Mouse (Mus musculus): ENCODE measurements around the gene Nudcd2.
A peak's percentile ranks its signal among the peaks of the same experiment; 100 is the strongest.

Nudcd2 gene

GRCm38 (mm10) chr11:40755109-40755627 is 21.7 kb downstream of the Nudcd2 start, which contains the start of gene Ccng1:
Gene Ccng1 (minus strand): TSS chr11:40755311.
- DNase-seq (ENCODE audit: low spot score in 2 of 2): peak; percentile 87 to 96

GRCm38 (mm10) chr11:40755968-40756367 is 22.5 kb downstream of the Nudcd2 start:
- DNase-seq (ENCODE audit: low spot score in 2 of 2): no peak

- no peak for DNase-seq (ENCODE audit: low spot score in 2 of 2)
These were observed 26.4 kb downstream of the Nudcd2 start for GRCm38 (mm10) chr11:40759896-40760295.

GRCm38 (mm10) chr11:40763395-40763794 is 29.9 kb downstream of the Nudcd2 start:
- no peak for DNase-seq (ENCODE audit: low spot score in 2 of 2)

GRCm38 (mm10) chr11:40764690-40765089 is 31.2 kb downstream of the Nudcd2 start:
- DNase-seq (ENCODE audit: low spot score in 2 of 2): no peak

- no peak for DNase-seq (ENCODE audit: low spot score in 2 of 2)
These were observed 42.1 kb downstream of the Nudcd2 start for GRCm38 (mm10) chr11:40775315-40776269.

- DNase-seq (ENCODE audit: low spot score in 2 of 2): no peak
These were observed 48.4 kb downstream of the Nudcd2 start for GRCm38 (mm10) chr11:40781857-40782256.

- no peak for DNase-seq (ENCODE audit: low spot score in 2 of 2)
These were observed 49.9 kb downstream of the Nudcd2 start for GRCm38 (mm10) chr11:40783346-40783745.

- DNase-seq (ENCODE audit: low spot score in 2 of 2): peak in 1 of 2 experiments; percentile 70
These were observed 50.9 kb downstream of the Nudcd2 start for GRCm38 (mm10) chr11:40784326-40784725.

- peak; percentile 57 to 69 for DNase-seq (ENCODE audit: low spot score in 2 of 2)
These were observed 53.4 kb downstream of the Nudcd2 start for GRCm38 (mm10) chr11:40786900-40787299.

Measured in left cerebral cortex, adult 9 months (tissue).